Mouse (Mus musculus) gastrocnemius, adult 2 months (tissue): ENCODE data around the gene F2rl3. TPM values are rescaled to one million over a fixed set of nuclear protein-coding genes. Genes with fewer than 3 reads are reported as not detected.

Experiments
- DNase-seq: peaks from one replicate; pipeline ENCODE4 v3.0.0; 2022
- H3K27ac ChIP-seq: fragments of 200-600 bp; 2 replicates; pipeline ENCODE4 v1.8.1; 2022; ENCODE audit warnings: mild to moderate bottlenecking
- H3K4me3 ChIP-seq: fragments of 200-600 bp; 2 replicates; pipeline ENCODE4 v1.8.1; 2022; ENCODE audit warnings: mild to moderate bottlenecking, moderate library complexity
- CTCF ChIP-seq: fragments of 200-600 bp; IDR thresholded peaks from 2 replicates; pipeline ENCODE4 v1.8.1; 2022; ENCODE audit warnings: antibody characterized with exemption, mild to moderate bottlenecking, moderate library complexity
- intact Hi-C: fragments of 180-260 bp; cut with DNase I; formaldehyde crosslinking; loops from one replicate; pipeline ENCODE4 v1.15.1; 2025
- total RNA-seq, 2 experiments: library from RNA; stranded (reverse); gene quantifications; 2 replicates each; pipeline ENCODE4 v1.2.3; 2021

The F2rl3 gene
- total RNA-seq, 2 experiments from 2014 or later = 1.1 to 1.6 TPM

DNA sequence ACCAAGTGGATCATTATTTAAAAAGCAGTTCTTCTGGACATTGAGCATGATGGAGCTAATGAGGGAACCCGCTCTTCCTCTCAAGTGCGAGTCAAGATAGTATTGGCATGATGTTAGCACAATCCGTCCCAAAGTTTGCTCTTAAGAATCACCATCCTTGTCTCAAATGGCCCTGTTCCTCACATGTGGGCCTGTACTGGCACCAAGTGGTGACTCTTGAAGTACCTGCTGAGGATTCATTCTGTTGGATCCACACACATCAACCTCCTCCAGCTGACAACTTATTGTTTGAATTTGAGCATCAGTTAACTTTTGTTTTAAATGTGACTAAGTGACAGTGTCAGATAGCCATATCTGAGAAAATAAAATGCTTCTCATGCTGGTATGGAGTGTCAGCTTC, 51.0 kb downstream of the F2rl3 start:
- Histone ChIP-seq H3K4me3 (no peak overlapping the region), H3K27ac (no peak overlapping the region)
- TF ChIP-seq CTCF = peak; percentile 31
- no peak for DNase-seq
- intact Hi-C loops = no loop called here

Other genes starting within 250 kb of the F2rl3 start
- 10 to 100 TPM in 1 of 2 experiments, 1 to 10 TPM in 1; 7.0 to 17.2 TPM for gene Med26, start 213.6 kb upstream of the F2rl3 start, total RNA-seq
- gene Smim7, start 190.8 kb upstream of the F2rl3 start, total RNA-seq = 10 to 100 TPM; 64.8 to 65.9 TPM
- 1,000 to 10,000 TPM; 1,184 to 1,285 TPM for gene Tmem38a, start 189.8 kb upstream of the F2rl3 start, total RNA-seq
- 1 to 10 TPM; 1.2 to 2.0 TPM for gene Nwd1, start 115.2 kb upstream of the F2rl3 start, total RNA-seq
- gene Sin3b, start 38.6 kb upstream of the F2rl3 start, total RNA-seq = 10 to 100 TPM; 29.4 to 36.6 TPM